Mouse (Mus musculus) heart, adult 8-10 months (tissue): ENCODE data around the gene Vmn1r143. TPM values are rescaled to one million over a fixed set of nuclear protein-coding genes. Genes with fewer than 3 reads are reported as not detected.
"Not testable (repeated sequence)": the region's sequence is repeated elsewhere in the genome, so short reads cannot be mapped to it uniquely, and the experiment has no call there.

ENCODE experiments used
- DNase-seq: peaks from one replicate; pipeline ENCODE4 v3.0.0; 2022; ENCODE audit warnings: low spot score
- total RNA-seq, 4 experiments: library from RNA; stranded (reverse); gene quantifications; 2 replicates each; pipeline ENCODE4 v1.2.4; 2022

The Vmn1r143 gene
- total RNA-seq: not detected

GRCm38 (mm10) chr7:22189077-22189476 is at the start of gene Vmn1r143:
Vmn1r143 (plus strand) TSS chr7:22189377.
- DNase-seq: not testable (repeated sequence)

- DNase-seq: not testable (repeated sequence)
Measured at GRCm38 (mm10) chr7:22163935-22164334, 25.2 kb upstream of the Vmn1r143 start, which contains the start of gene Vmn1r142. Vmn1r142 (minus strand) TSS chr7:22164035.

GRCm38 (mm10) chr7:22201164-22201563 is 12.0 kb downstream of the Vmn1r143 start, which contains the start of gene Gm8653:
Gm8653 (minus strand) TSS chr7:22201264.
- DNase-seq: not testable (repeated sequence)

- DNase-seq: not testable (repeated sequence)
Measured at GRCm38 (mm10) chr7:22229384-22229783, 40.2 kb downstream of the Vmn1r143 start, which contains the start of gene Gm8453. Gm8453 (minus strand) TSS chr7:22229484.

Other genes with a start within 250 kb of the Vmn1r143 start
- not detected for gene Vmn1r137, start 194.8 kb upstream of the Vmn1r143 start, total RNA-seq
- not detected for gene Vmn1r138, start 160.5 kb upstream of the Vmn1r143 start, total RNA-seq
- not detected for gene Gm6176, start 133.1 kb upstream of the Vmn1r143 start, total RNA-seq
- gene Vmn1r139, start 120.3 kb upstream of the Vmn1r143 start, total RNA-seq: not detected
- not detected for gene Gm16451, start 71.1 kb upstream of the Vmn1r143 start, total RNA-seq
- not detected for gene Gm10666, start 54.6 kb upstream of the Vmn1r143 start, total RNA-seq
- gene Vmn1r142, start 25.3 kb upstream of the Vmn1r143 start, total RNA-seq: not detected
- not detected for gene Gm8653, start 11.9 kb downstream of the Vmn1r143 start, total RNA-seq
- gene Gm8453, start 40.1 kb downstream of the Vmn1r143 start, total RNA-seq: not detected
- not detected for gene Gm4187, start 140.3 kb downstream of the Vmn1r143 start, total RNA-seq
- gene Gm8660, start 181.7 kb downstream of the Vmn1r143 start, total RNA-seq: not detected
- gene Vmn1r148, start 224.2 kb downstream of the Vmn1r143 start, total RNA-seq: not detected
- not detected for gene Vmn1r149, start 248.9 kb downstream of the Vmn1r143 start, total RNA-seq